Mouse (Mus musculus): ENCODE results near the gene Ern1. TPM values are rescaled to one million over a fixed set of nuclear protein-coding genes. Genes with fewer than 3 reads are reported as not detected.

Gene Ern1
- polyA plus RNA-seq, 1 experiment, result 6.6 TPM

DNA sequence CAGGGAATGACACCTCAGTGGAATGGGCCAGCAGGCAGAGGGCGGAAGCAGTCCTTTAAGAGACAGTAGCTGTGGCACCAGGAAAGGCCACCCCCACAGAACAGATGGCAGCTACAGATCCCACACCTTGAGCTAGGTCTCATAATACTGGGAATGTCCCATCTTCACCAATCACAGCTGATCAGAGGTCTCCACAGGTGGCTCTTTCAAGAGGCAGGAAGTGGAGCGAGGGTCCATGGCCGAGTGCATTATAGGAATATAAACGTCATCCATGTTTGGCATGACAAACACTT lies 15.7 kb upstream of the Ern1 start:
- H3K4me1 ChIP-seq (ENCODE audit: control insufficient read depth, insufficient read depth, low read length), result peaks cover 3% of the 10 kb centered on the region
- TF ChIP-seq POLR2A (IDR thresholded peaks at IDR 0.05; ENCODE audit: control insufficient read depth, low read depth, low read length), result no peak
- no peak for TF ChIP-seq CTCF (IDR thresholded peaks at IDR 0.05; ENCODE audit: control insufficient read depth, insufficient read depth, insufficient replicate concordance, low read depth, low read length)
- H3K27ac ChIP-seq (ENCODE audit: control insufficient read depth, insufficient read depth, low read depth, low read length), result no peak overlapping the region
- H3K27me3 ChIP-seq (ENCODE audit: control insufficient read depth, insufficient read depth, low read length), result no peaks in the 10 kb centered on the region
- no peaks in the 10 kb centered on the region for H3K36me3 ChIP-seq (ENCODE audit: control insufficient read depth, insufficient read depth, low read length)
- H3K4me3 ChIP-seq (ENCODE audit: control insufficient read depth, low read depth, low read length), result no peak overlapping the region

DNA sequence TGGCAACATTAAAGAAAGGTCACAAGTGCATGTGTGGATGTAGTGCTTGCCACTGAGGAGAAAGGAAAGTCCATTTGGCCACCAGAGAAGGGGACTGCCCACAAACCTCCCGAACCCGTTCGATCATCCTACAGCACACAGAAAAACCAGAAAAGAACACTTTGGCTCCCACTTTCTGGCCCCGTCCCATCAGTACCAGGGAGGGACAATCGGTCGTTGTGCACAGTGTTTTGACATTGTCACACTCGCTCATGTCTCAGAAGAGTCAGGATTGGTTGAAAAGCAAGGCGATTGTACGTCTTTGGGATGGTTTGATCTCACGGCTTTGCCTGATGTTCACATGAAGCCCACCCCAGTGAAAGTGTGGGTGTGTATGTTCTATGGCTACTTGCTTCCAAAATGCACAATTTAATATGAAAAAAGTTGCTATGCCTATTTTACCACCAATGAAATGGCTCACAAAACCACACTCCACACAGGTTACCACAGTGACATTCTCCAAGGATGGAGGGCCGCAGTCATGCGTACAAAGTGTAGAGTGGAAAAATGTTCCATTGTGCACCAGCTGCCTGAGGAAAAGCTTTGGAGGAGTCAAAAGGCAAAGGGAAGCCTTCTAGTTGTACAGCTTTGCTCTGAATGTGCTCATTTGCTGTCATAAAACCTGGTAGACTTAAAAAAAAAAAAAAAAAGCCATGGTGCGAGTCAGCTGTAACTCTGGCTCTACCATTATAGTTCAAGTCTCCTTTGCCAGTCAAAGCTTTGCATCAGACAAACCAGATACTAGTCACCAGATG lies 15.2 kb upstream of the Ern1 start:
- no peak for TF ChIP-seq POLR2A (IDR thresholded peaks at IDR 0.05; ENCODE audit: control insufficient read depth, low read depth, low read length)
- TF ChIP-seq CTCF (IDR thresholded peaks at IDR 0.05; ENCODE audit: control insufficient read depth, insufficient read depth, insufficient replicate concordance, low read depth, low read length), result no peak
- no peaks in the 10 kb centered on the region for H3K36me3 ChIP-seq (ENCODE audit: control insufficient read depth, insufficient read depth, low read length)
- no peak overlapping the region for H3K27ac ChIP-seq (ENCODE audit: control insufficient read depth, insufficient read depth, low read depth, low read length)
- H3K4me1 ChIP-seq (ENCODE audit: control insufficient read depth, insufficient read depth, low read length), result peaks cover 3% of the 10 kb centered on the region
- H3K4me3 ChIP-seq (ENCODE audit: control insufficient read depth, low read depth, low read length), result no peak overlapping the region
- no peaks in the 10 kb centered on the region for H3K27me3 ChIP-seq (ENCODE audit: control insufficient read depth, insufficient read depth, low read length)

DNA sequence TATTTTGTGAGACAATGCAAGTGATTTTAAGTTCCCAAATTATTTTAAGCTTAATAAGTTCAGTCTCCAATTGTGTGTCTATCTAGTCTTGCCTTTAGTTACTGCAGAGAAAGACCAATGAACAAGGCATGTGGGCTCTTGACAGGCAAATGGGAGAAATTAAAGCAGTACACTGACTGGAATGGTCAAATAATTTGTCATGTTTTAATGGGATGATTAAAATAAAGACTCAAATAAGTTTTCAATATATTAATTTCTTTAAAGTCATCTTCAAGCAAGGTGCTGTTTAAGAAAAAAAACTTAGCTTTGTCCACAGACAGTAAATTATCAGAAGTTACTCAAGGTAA lies 14.5 kb upstream of the Ern1 start:
- Histone ChIP-seq H3K4me3 (ENCODE audit: control insufficient read depth, low read depth, low read length) (no peak overlapping the region), H3K27ac (ENCODE audit: control insufficient read depth, insufficient read depth, low read depth, low read length) (no peak overlapping the region), H3K27me3 (ENCODE audit: control insufficient read depth, insufficient read depth, low read length) (no peaks in the 10 kb centered on the region), H3K4me1 (ENCODE audit: control insufficient read depth, insufficient read depth, low read length) (peaks cover 3% of the 10 kb centered on the region), H3K36me3 (ENCODE audit: control insufficient read depth, insufficient read depth, low read length) (no peaks in the 10 kb centered on the region)
- TF ChIP-seq POLR2A (IDR thresholded peaks at IDR 0.05; ENCODE audit: control insufficient read depth, low read depth, low read length) (no peak), CTCF (IDR thresholded peaks at IDR 0.05; ENCODE audit: control insufficient read depth, insufficient read depth, insufficient replicate concordance, low read depth, low read length) (no peak)

DNA sequence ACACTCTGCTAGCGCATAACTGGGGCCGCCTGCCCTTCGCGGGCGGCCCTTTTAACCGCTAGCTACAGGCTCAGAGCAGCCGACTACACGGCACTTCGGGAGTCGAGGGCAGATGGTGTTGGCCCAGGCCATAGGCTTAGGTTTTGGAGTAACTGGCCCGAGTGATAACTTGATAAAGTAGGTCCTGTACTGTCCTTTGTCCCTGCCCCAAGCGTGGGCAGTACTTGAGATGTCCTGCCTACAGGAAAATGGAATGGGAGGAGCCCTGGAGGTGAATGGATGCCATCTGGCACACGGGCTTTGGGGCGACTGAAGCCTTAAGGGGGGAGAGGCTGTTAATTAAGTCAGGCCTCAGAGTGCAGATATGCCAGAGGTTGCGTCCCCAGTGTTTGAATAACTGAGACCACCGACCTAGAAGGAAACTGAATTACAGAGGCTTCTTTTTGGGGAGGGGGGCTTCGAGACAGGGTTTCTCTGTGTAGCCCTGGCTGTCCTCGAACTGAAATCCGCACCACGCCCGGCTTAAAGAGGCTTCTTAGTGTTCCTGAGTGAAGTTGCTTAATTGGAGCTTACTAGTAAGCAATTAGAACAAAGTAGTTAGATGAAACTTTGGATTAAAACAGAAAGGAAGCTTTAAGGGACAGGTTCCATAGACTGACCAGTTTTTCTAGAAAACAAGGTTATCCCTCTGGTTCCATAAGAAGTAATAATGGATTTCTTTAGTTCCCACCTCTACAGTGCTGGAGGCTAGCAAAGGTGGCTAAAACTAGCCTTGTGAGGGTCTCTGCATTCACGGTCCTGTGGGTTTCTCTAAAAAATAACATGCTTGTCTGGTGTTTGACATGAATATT lies 13.9 kb upstream of the Ern1 start:
- Histone ChIP-seq H3K27me3 (ENCODE audit: control insufficient read depth, insufficient read depth, low read length) (no peaks in the 10 kb centered on the region), H3K36me3 (ENCODE audit: control insufficient read depth, insufficient read depth, low read length) (no peaks in the 10 kb centered on the region), H3K4me1 (ENCODE audit: control insufficient read depth, insufficient read depth, low read length) (peaks cover 3% of the 10 kb centered on the region), H3K4me3 (ENCODE audit: control insufficient read depth, low read depth, low read length) (peak overlapping the region; percentile 93), H3K27ac (ENCODE audit: control insufficient read depth, insufficient read depth, low read depth, low read length) (peak overlapping the region; percentile 95)
- no peak for TF ChIP-seq CTCF (IDR thresholded peaks at IDR 0.05; ENCODE audit: control insufficient read depth, insufficient read depth, insufficient replicate concordance, low read depth, low read length)
- TF ChIP-seq POLR2A (IDR thresholded peaks at IDR 0.05; ENCODE audit: control insufficient read depth, low read depth, low read length), result no peak

DNA sequence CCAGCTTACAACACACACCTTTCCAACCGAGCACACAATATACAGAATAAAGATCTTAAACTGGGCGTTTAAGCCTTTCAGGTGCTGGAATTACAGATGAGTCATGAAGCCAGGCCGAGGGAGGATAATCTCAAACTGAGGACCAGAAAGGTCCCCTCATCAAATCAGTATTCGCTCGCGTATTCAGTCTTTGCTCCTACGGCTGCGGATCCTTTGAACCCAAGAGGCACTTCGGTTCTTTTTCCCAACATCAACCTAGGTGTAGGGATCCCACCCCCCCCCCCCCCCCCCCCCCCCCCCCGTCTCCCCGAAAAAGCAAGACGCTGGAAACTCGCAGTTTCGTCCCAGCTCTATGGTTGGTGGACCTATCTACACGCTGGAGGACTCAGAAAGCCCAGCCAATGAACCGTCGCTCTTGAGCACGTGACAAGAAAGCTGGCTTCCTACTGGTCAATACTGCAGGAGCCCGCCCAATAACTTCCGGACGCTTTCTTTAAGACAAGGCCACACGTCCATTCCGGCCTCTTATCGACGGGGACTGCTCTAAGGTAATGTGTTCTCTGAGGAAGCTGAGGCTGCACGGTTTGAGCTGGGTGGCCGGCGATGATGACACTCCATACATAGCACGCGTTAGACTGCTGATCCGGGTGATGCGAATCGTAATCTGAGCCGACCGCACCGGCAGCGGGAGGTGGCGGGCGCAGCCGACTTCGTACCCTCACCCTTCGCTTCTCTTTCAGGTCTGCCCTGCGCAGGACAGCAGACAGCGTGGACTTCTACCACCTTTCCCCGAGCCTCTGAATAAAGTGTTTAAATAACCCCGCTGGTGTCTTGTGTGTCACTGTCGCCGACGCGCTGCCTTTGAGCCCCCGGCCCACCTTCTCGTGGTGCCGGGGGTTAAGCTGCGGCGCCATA lies 13.0 kb upstream of the Ern1 start:
- Histone ChIP-seq H3K36me3 (ENCODE audit: control insufficient read depth, insufficient read depth, low read length) (no peaks in the 10 kb centered on the region), H3K27ac (ENCODE audit: control insufficient read depth, insufficient read depth, low read depth, low read length) (peak overlapping the region; percentile 95), H3K4me1 (ENCODE audit: control insufficient read depth, insufficient read depth, low read length) (peaks cover 3% of the 10 kb centered on the region), H3K4me3 (ENCODE audit: control insufficient read depth, low read depth, low read length) (peak overlapping the region; percentile 93), H3K27me3 (ENCODE audit: control insufficient read depth, insufficient read depth, low read length) (no peaks in the 10 kb centered on the region)
- no peak for TF ChIP-seq CTCF (IDR thresholded peaks at IDR 0.05; ENCODE audit: control insufficient read depth, insufficient read depth, insufficient replicate concordance, low read depth, low read length)
- peak; percentile 100 for TF ChIP-seq POLR2A (IDR thresholded peaks at IDR 0.05; ENCODE audit: control insufficient read depth, low read depth, low read length)

DNA sequence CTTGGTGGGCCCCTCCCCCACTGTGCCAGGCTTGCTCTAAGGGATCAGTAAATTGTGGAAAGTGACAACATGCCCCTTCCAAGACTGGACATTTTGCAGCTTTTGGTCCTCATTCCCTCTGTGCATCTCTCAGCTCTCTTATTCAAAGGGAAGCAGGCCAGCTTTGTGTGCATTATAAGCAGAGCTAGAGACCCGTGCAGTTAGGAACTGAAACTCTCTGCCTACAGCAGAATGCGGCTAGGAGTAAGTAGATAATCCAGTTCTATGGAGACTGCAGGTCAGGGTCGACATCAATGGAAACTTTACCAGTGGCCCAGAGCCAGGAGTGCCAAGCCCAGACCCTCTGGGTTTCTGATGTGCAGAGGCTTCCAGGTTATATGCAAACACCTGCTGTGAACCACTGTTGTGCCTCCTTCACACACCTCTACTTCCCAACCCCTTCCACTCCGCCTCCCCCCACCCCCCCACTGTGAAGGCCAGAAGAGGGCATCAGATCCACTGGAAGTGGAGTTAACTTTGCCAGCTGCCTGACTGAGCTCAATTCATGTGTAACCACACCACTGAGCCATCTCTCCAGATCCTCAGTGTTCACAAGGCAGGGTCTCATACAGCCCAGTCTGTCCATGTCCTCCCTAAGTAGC lies 11.2 kb upstream of the Ern1 start:
- TF ChIP-seq POLR2A (IDR thresholded peaks at IDR 0.05; ENCODE audit: control insufficient read depth, low read depth, low read length) (no peak), CTCF (IDR thresholded peaks at IDR 0.05; ENCODE audit: control insufficient read depth, insufficient read depth, insufficient replicate concordance, low read depth, low read length) (no peak)
- Histone ChIP-seq H3K27ac (ENCODE audit: control insufficient read depth, insufficient read depth, low read depth, low read length) (no peak overlapping the region), H3K4me3 (ENCODE audit: control insufficient read depth, low read depth, low read length) (no peak overlapping the region), H3K4me1 (ENCODE audit: control insufficient read depth, insufficient read depth, low read length) (peaks cover 3% of the 10 kb centered on the region), H3K36me3 (ENCODE audit: control insufficient read depth, insufficient read depth, low read length) (no peaks in the 10 kb centered on the region), H3K27me3 (ENCODE audit: control insufficient read depth, insufficient read depth, low read length) (no peaks in the 10 kb centered on the region)
